Mouse (Mus musculus): ENCODE data around the gene Tcp11l2. TPM values are rescaled to one million over a fixed set of nuclear protein-coding genes. Genes with fewer than 3 reads are reported as not detected.

The Tcp11l2 gene
- 100 to 1,000 TPM; 147 to 148 TPM for polyA plus RNA-seq (2017; shearing (Covaris generic))

GRCm38 (mm10) chr10:84576395-84577070, at the start of gene Tcp11l2:
Tcp11l2 (plus strand) TSS chr10:84576626.

GRCm38 (mm10) chr10:84533912-84534671, 42.3 kb upstream of the Tcp11l2 start, which contains the start of gene Ckap4:
Ckap4 (minus strand) TSS chr10:84534062.

GRCm38 (mm10) chr10:84621826-84622790, 45.7 kb downstream of the Tcp11l2 start, which contains the start of gene Polr3b:
Polr3b (plus strand) TSS chr10:84622292.

Other genes with a start within 250 kb of the Tcp11l2 start
- gene Nuak1, start 136.0 kb upstream of the Tcp11l2 start, polyA plus RNA-seq (2017; shearing (Covaris generic)) = not detected
- gene Ckap4, start 42.6 kb upstream of the Tcp11l2 start, polyA plus RNA-seq (2017; shearing (Covaris generic)) = 1 to 10 TPM in 1 of 2 experiments, under 1 TPM in 1; 0.88 to 1.9 TPM
- 10 to 100 TPM; 20.5 to 24.8 TPM for gene Polr3b, start 45.7 kb downstream of the Tcp11l2 start, polyA plus RNA-seq (2017; shearing (Covaris generic))
- gene Rfx4, start 179.4 kb downstream of the Tcp11l2 start, polyA plus RNA-seq (2017; shearing (Covaris generic)) = under 1 TPM in 1 of 2 experiments, not detected in 1; 0.05 TPM